ENCODE assay signal across 15 mouse cellular contexts in the genomic region with DNA sequence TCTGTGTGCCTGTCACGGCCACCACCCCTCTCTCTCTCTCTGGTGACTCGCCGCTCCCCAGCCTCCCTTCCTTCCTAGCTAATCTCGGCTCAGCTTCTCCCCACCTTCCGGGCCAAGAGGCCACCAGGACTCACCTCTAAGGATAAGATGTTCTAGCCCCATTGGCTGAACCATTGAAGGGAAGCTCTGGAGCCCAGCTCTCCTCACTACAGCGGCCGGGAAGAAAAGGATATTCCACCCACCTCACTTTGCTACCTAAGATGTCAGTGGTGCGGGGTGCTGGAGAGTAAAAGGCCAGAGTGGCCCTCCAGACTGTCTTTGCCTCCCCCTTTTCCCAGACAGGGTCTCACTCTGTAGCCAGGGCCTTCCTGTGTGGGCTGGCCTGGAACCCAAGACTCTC. TPM values are rescaled to one million over a fixed set of nuclear protein-coding genes. Genes with fewer than 3 reads are reported as not detected.
A peak's percentile ranks its signal among the peaks of the same experiment; 100 is the strongest.
DNase-seq lines count a peak whose midpoint lies in the region; ATAC-seq and TF ChIP-seq lines count a peak whose summit lies in the region.
"Had no signal": no experiment of that assay in that cellular context is flagged by ENCODE, and none has a peak within 500 bp of the region (broad histone marks: within the 10 kb centered on the region; RNA-seq: fewer than 3 reads in every experiment).

A gene (minus strand): TSS at position 101 of the 400 bp plus-strand sequence.

- no peak for DNase-seq in kidney, postnatal 0 days (ENCODE audit: low spot score)
- no peak for DNase-seq in kidney, adult 18-20 months
- no peak for DNase-seq in forebrain, embryonic 11.5 days (ENCODE audit: low spot score)
- no peak for DNase-seq in right cerebral cortex, postnatal 36 days (ENCODE audit: low spot score in 2 of 2)
- no peak for DNase-seq in cerebellum, postnatal 25 days
- DNase-seq in cerebellum, adult 2 months, result no peak
- DNase-seq: adrenal gland, postnatal 36 days; gastrocnemius, adult 2 months; kidney, postnatal 36 days; thymus, postnatal 25 days had no signal

- H3K9ac ChIP-seq in kidney, postnatal 0 days (ENCODE audit: low read depth, low read length), result peak within 1 kb of the TSS; percentile 40
- H3K9ac ChIP-seq in forebrain, embryonic 11.5 days (ENCODE audit: low read length), result no peak within 1 kb of the TSS
- H3K9ac ChIP-seq in intestine, embryonic 15.5 days, result peak within 1 kb of the TSS; percentile 28; the same call in 1 of the 2 replicates
- H3K9ac ChIP-seq in neural tube, embryonic 12.5 days, result 0 out of 2 replicates have a peak within 1 kb of the TSS, but pooled peaks have one; percentile 13

- H3K4me2 ChIP-seq in kidney, postnatal 0 days (ENCODE audit: low read length), result peak within 1 kb of the TSS; percentile 53
- H3K4me2 ChIP-seq in forebrain, embryonic 11.5 days (ENCODE audit: low read depth, low read length, severe bottlenecking), result peak within 1 kb of the TSS; percentile 45
- H3K4me2 ChIP-seq in intestine, embryonic 15.5 days (replicated peaks), result peak within 1 kb of the TSS; percentile 55
- H3K4me2 ChIP-seq in neural tube, embryonic 12.5 days (replicated peaks), result peak within 1 kb of the TSS; percentile 44

- TF ChIP-seq CTCF in kidney, postnatal 0 days (IDR thresholded peaks at IDR 0.05; ENCODE audit: low read depth), result no peak
- no peak for TF ChIP-seq CTCF in cerebellum, adult 2 months (IDR thresholded peaks at IDR 0.05; ENCODE audit: borderline replicate concordance, insufficient read depth, low read depth, low read length)

- no peaks in the 10 kb centered on the region for H3K36me3 ChIP-seq in kidney, postnatal 0 days (ENCODE audit: insufficient read depth, low read length)
- no peaks in the 10 kb centered on the region for H3K36me3 ChIP-seq in forebrain, embryonic 11.5 days (ENCODE audit: control insufficient read depth, insufficient read depth, low read length)
- H3K36me3 ChIP-seq in intestine, embryonic 15.5 days, result no peaks in the 10 kb centered on the region
- H3K36me3 ChIP-seq in neural tube, embryonic 12.5 days, result no peaks in the 10 kb centered on the region
- H3K36me3 ChIP-seq: G1E had no signal

- H3K4me1 ChIP-seq in kidney, postnatal 0 days (replicated peaks; ENCODE audit: insufficient read depth, low read length), result peaks cover 13% of the 10 kb centered on the region
- peaks cover 10% of the 10 kb centered on the region; the same call in 1 of the 2 replicates for H3K4me1 ChIP-seq in forebrain, embryonic 11.5 days (replicated peaks; ENCODE audit: control insufficient read depth, insufficient read depth, low read length)
- peaks cover 22% of the 10 kb centered on the region for H3K4me1 ChIP-seq in intestine, embryonic 15.5 days (replicated peaks)
- peaks cover 19% of the 10 kb centered on the region for H3K4me1 ChIP-seq in neural tube, embryonic 12.5 days
- H3K4me1 ChIP-seq in cerebellum, adult 2 months (ENCODE audit: control insufficient read depth, insufficient read depth, low read length), result no peaks in the 10 kb centered on the region; the same call in 1 of the 2 replicates

- H3K27ac ChIP-seq in kidney, postnatal 0 days, result no peak within 1 kb of the TSS
- no peak within 1 kb of the TSS for H3K27ac ChIP-seq in forebrain, embryonic 11.5 days (ENCODE audit: low read depth, low read length)
- H3K27ac ChIP-seq in intestine, embryonic 15.5 days, result no peak within 1 kb of the TSS
- no peak within 1 kb of the TSS for H3K27ac ChIP-seq in neural tube, embryonic 12.5 days
- H3K27ac ChIP-seq in cerebellum, adult 2 months (ENCODE audit: insufficient read depth, low read length), result no peak within 1 kb of the TSS
- H3K27ac ChIP-seq: gastrocnemius, adult 2 months had no signal

- H3K4me3 ChIP-seq in kidney, postnatal 0 days (replicated peaks; ENCODE audit: low read depth, low read length), result peak within 1 kb of the TSS; percentile 27
- peak within 1 kb of the TSS; percentile 21 for H3K4me3 ChIP-seq in forebrain, embryonic 11.5 days (ENCODE audit: low read depth, low read length)
- H3K4me3 ChIP-seq in intestine, embryonic 15.5 days (replicated peaks), result peak within 1 kb of the TSS; percentile 24
- H3K4me3 ChIP-seq in neural tube, embryonic 12.5 days, result no peak within 1 kb of the TSS
- H3K4me3 ChIP-seq in cerebellum, adult 2 months (replicated peaks; ENCODE audit: insufficient read depth, low read depth, low read length), result no peak within 1 kb of the TSS
- H3K4me3 ChIP-seq: gastrocnemius, adult 2 months had no signal

- WGBS in kidney, postnatal 0 days, result 61% methylated on average over 8 of the region's 8 CpGs
- 21% methylated on average over 8 of the region's 8 CpGs for WGBS in forebrain, embryonic 11.5 days
- 48% methylated on average over 8 of the region's 8 CpGs for WGBS in intestine, embryonic 15.5 days
- 26% methylated on average over 8 of the region's 8 CpGs for WGBS in neural tube, embryonic 12.5 days
- WGBS in cerebellum, adult 2 months, result 42% methylated on average over 8 of the region's 8 CpGs

- TF ChIP-seq POLR2A in cerebellum, adult 2 months (IDR thresholded peaks at IDR 0.05; ENCODE audit: borderline replicate concordance, insufficient read depth, low read length), result no peak

- H3K27me3 ChIP-seq in kidney, postnatal 0 days (ENCODE audit: insufficient read depth, low read length), result peaks cover 11% of the 10 kb centered on the region; the same call in 1 of the 2 replicates
- H3K27me3 ChIP-seq in forebrain, embryonic 11.5 days (ENCODE audit: control insufficient read depth, insufficient read depth, low read length), result peaks cover 34% of the 10 kb centered on the region
- peaks cover 33% of the 10 kb centered on the region for H3K27me3 ChIP-seq in intestine, embryonic 15.5 days (replicated peaks)
- peaks cover 61% of the 10 kb centered on the region for H3K27me3 ChIP-seq in neural tube, embryonic 12.5 days (replicated peaks)
- H3K27me3 ChIP-seq in cerebellum, adult 2 months (ENCODE audit: control insufficient read depth, insufficient read depth, low read length), result peaks cover 5% of the 10 kb centered on the region; the same call in 1 of the 2 replicates

- ATAC-seq in kidney, postnatal 0 days (replicated peaks; ENCODE audit: low FRiP score, low read depth), result no peak
- no peak for ATAC-seq in forebrain, embryonic 11.5 days (replicated peaks; ENCODE audit: low FRiP score)
- no peak; the same call in 1 of the 2 replicates for ATAC-seq in intestine, embryonic 15.5 days
- ATAC-seq in neural tube, embryonic 12.5 days (ENCODE audit: low FRiP score, low read depth), result no peak

- H3K9me3 ChIP-seq in kidney, postnatal 0 days (replicated peaks; ENCODE audit: low read length), result no peaks in the 10 kb centered on the region
- H3K9me3 ChIP-seq in forebrain, embryonic 11.5 days (ENCODE audit: control insufficient read depth, low read length), result no peaks in the 10 kb centered on the region
- H3K9me3 ChIP-seq in intestine, embryonic 15.5 days, result no peaks in the 10 kb centered on the region
- no peaks in the 10 kb centered on the region for H3K9me3 ChIP-seq in neural tube, embryonic 12.5 days
- H3K9me3 ChIP-seq: G1E had no signal

RNA-seq across cellular contexts. Expression of the gene that starts here (rescaled TPM):
- 3.6 and 3.9 TPM in 2 replicates for polyA plus RNA-seq in kidney, postnatal 0 days (2015; fragmentation: Nextera tagmentation; extraction: Ambion mirVana)
- 2.6 and 4.2 TPM in 2 replicates for polyA plus RNA-seq in forebrain, embryonic 11.5 days (2014; fragmentation: Nextera tagmentation; extraction: Ambion mirVana)
- polyA plus RNA-seq in intestine, embryonic 15.5 days (2015; fragmentation: Nextera tagmentation; extraction: Ambion mirVana), result 3.6 and 4.1 TPM in 2 replicates
- 3.0 and 5.1 TPM in 2 replicates for polyA plus RNA-seq in neural tube, embryonic 12.5 days (2016; fragmentation: Nextera tagmentation; extraction: Ambion mirVana)
- polyA plus RNA-seq in cerebellum, adult 2 months (2012; rRNA removed), result 0.29 TPM in 1 of 2 replicates, not detected in the other
- polyA plus RNA-seq: cortical plate, adult 2 months; G1E; liver, embryonic 16.5 days had no signal

Comparison
In these comparisons a context has a peak if more than half of its experiments do, and no peak if none do; other contexts are left out.
1. H3K4me3 ChIP-seq: peak in kidney, postnatal 0 days (single experiment), forebrain, embryonic 11.5 days (single experiment) and intestine, embryonic 15.5 days (single experiment); none in neural tube, embryonic 12.5 days (single experiment) and cerebellum, adult 2 months (single experiment).
2. Peak in every context shown above with its lines, with median percentiles within 50 percentile points of each other: H3K4me2 ChIP-seq.